29 mouse cellular contexts compared by ENCODE assay signal in genomic region chr12:83211976-83212375, GRCm38 (mm10).
A peak's percentile ranks its signal among the peaks of the same experiment; 100 is the strongest.
DNase-seq lines count a peak whose midpoint lies in the region; ATAC-seq and TF ChIP-seq lines count a peak whose summit lies in the region.
"Had no signal": no experiment of that assay in that cellular context is flagged by ENCODE, and none has a peak within 500 bp of the region (broad histone marks: within the 10 kb centered on the region; RNA-seq: fewer than 3 reads in every experiment).

No protein-coding gene starts in this region.

- H3K9me3 ChIP-seq in heart, postnatal 0 days (replicated peaks; ENCODE audit: control insufficient read depth, low read length), result no peaks in the 10 kb centered on the region
- H3K9me3 ChIP-seq in liver, embryonic 12.5 days (replicated peaks), result no peaks in the 10 kb centered on the region
- no peaks in the 10 kb centered on the region for H3K9me3 ChIP-seq in liver, embryonic 11.5 days (ENCODE audit: control insufficient read depth, low read length)
- H3K9me3 ChIP-seq: forebrain, embryonic 15.5 days; G1E; heart, embryonic 15.5 days; hindbrain, embryonic 13.5 days; limb, embryonic 12.5 days; liver, embryonic 13.5 days; midbrain, embryonic 10.5 days; neural tube, embryonic 13.5 days had no signal

- no peaks in the 10 kb centered on the region for H3K27me3 ChIP-seq in cerebellum, adult 2 months (ENCODE audit: control insufficient read depth, insufficient read depth, low read length)
- H3K27me3 ChIP-seq in heart, postnatal 0 days (ENCODE audit: control insufficient read depth, insufficient read depth, low read length), result no peaks in the 10 kb centered on the region
- H3K27me3 ChIP-seq in liver, embryonic 12.5 days (replicated peaks), result peaks cover 8% of the 10 kb centered on the region
- H3K27me3 ChIP-seq in liver, embryonic 11.5 days (replicated peaks; ENCODE audit: control insufficient read depth, insufficient read depth, low read length), result no peaks in the 10 kb centered on the region
- H3K27me3 ChIP-seq: CH12.LX; forebrain, embryonic 15.5 days; heart, embryonic 15.5 days; hindbrain, embryonic 13.5 days; limb, embryonic 12.5 days; liver, embryonic 13.5 days; neural tube, embryonic 13.5 days had no signal

- no peak overlapping the region for H3K27ac ChIP-seq in cerebellum, adult 2 months (ENCODE audit: insufficient read depth, low read length)
- H3K27ac ChIP-seq in heart, postnatal 0 days (ENCODE audit: low read depth), result no peak overlapping the region
- H3K27ac ChIP-seq in liver, embryonic 12.5 days, result no peak overlapping the region
- no peak overlapping the region for H3K27ac ChIP-seq in liver, embryonic 11.5 days (ENCODE audit: low read depth, low read length)
- H3K27ac ChIP-seq: forebrain, embryonic 15.5 days; heart, embryonic 15.5 days; hindbrain, embryonic 13.5 days; left cerebral cortex, adult 2 months; limb, embryonic 12.5 days; liver, embryonic 13.5 days; midbrain, embryonic 10.5 days; neural tube, embryonic 13.5 days had no signal

- peaks cover 56% of the 10 kb centered on the region for H3K4me1 ChIP-seq in cerebellum, adult 2 months (ENCODE audit: control insufficient read depth, insufficient read depth, low read length)
- H3K4me1 ChIP-seq in heart, postnatal 0 days (ENCODE audit: control insufficient read depth, insufficient read depth), result peaks cover 31% of the 10 kb centered on the region
- H3K4me1 ChIP-seq in liver, embryonic 12.5 days, result peaks cover 22% of the 10 kb centered on the region
- peaks cover 12% of the 10 kb centered on the region; the same call in 1 of the 2 replicates for H3K4me1 ChIP-seq in liver, embryonic 11.5 days (replicated peaks; ENCODE audit: control insufficient read depth, insufficient read depth, low read length)

- peak; percentile 19; the same call in 1 of the 2 replicates for TF ChIP-seq CTCF in cerebellum, adult 2 months (IDR thresholded peaks at IDR 0.05; ENCODE audit: borderline replicate concordance, insufficient read depth, low read depth, low read length)
- peak; percentile 22; the same call in 1 of the 2 replicates for TF ChIP-seq CTCF in heart, postnatal 0 days (IDR thresholded peaks at IDR 0.05; ENCODE audit: low read depth)

- no peak for ATAC-seq in cerebellum, adult (ENCODE audit: insufficient number of reproducible peaks, low FRiP score, low TSS enrichment)
- no peak for ATAC-seq in heart, postnatal 0 days (ENCODE audit: insufficient read depth, low read depth)
- ATAC-seq in liver, embryonic 12.5 days, result 0 out of 2 replicates have a peak, but pooled peaks have one; percentile 32
- no peak for ATAC-seq in liver, embryonic 11.5 days (replicated peaks; ENCODE audit: low FRiP score)
- ATAC-seq: forebrain, embryonic 15.5 days; inflammation-experienced regulatory T-cells, adult 6 months; midbrain, embryonic 16.5 days had no signal

- no peak overlapping the region for H3K4me3 ChIP-seq in cerebellum, adult 2 months (replicated peaks; ENCODE audit: insufficient read depth, low read depth, low read length)
- no peak overlapping the region for H3K4me3 ChIP-seq in heart, postnatal 0 days (ENCODE audit: low read depth, low read length)
- no peak overlapping the region for H3K4me3 ChIP-seq in liver, embryonic 12.5 days
- H3K4me3 ChIP-seq in liver, embryonic 11.5 days (ENCODE audit: low read depth, low read length), result no peak overlapping the region
- H3K4me3 ChIP-seq: erythroblast, embryonic 14.5 days; forebrain, embryonic 15.5 days; heart, embryonic 15.5 days; hindbrain, embryonic 13.5 days; left cerebral cortex, adult 2 months; limb, embryonic 12.5 days; liver, embryonic 13.5 days; midbrain, embryonic 10.5 days; myocyte; neural tube, embryonic 13.5 days had no signal

- WGBS in cerebellum, adult 2 months, result 70% methylated on average over 2 of the region's 2 CpGs
- 60% methylated on average over 2 of the region's 2 CpGs for whole genome bisulfite sequencing in heart, postnatal 0 days
- WGBS in liver, embryonic 12.5 days (ENCODE audit: insufficient replicate concordance), result 52% methylated on average over 2 of the region's 2 CpGs
- 58% methylated on average over 2 of the region's 2 CpGs for WGBS in liver, embryonic 11.5 days

- no peak for DNase-seq in cerebellum, adult 2 months
- no peak for DNase-seq in heart, postnatal 0 days (ENCODE audit: low spot score)
- DNase-seq in heart, adult 9 months (ENCODE audit: low spot score in 2 of 2), result no peak
- no peak for DNase-seq in liver, embryonic 11.5 days (ENCODE audit: low spot score)
- peak; percentile 53 for DNase-seq in ZHBTc4 (ENCODE audit: low read depth, low spot score)
- DNase-seq in spleen, postnatal 10 days (ENCODE audit: low spot score in 2 of 2), result no peak
- DNase-seq: adrenal gland, postnatal 14 days; heart, postnatal 36 days; kidney, adult 2 months; layer of hippocampus, adult 9-11 months; liver, embryonic 13.5 days; lung, adult 2 months; right cerebral cortex, postnatal 4 days; thymus, postnatal 4 days had no signal

- TF ChIP-seq EP300 in heart, postnatal 0 days (IDR thresholded peaks at IDR 0.05; ENCODE audit: low read depth), result no peak

- no peaks in the 10 kb centered on the region for H3K36me3 ChIP-seq in heart, postnatal 0 days (replicated peaks; ENCODE audit: control insufficient read depth, insufficient read depth, low read length)
- H3K36me3 ChIP-seq in liver, embryonic 12.5 days, result no peaks in the 10 kb centered on the region
- no peaks in the 10 kb centered on the region for H3K36me3 ChIP-seq in liver, embryonic 11.5 days (ENCODE audit: control insufficient read depth, insufficient read depth, low read length)
- H3K36me3 ChIP-seq: forebrain, embryonic 15.5 days; G1E; heart, embryonic 15.5 days; limb, embryonic 12.5 days; liver, embryonic 13.5 days; midbrain, embryonic 10.5 days; neural tube, embryonic 13.5 days had no signal

- H3K9ac ChIP-seq in heart, postnatal 0 days (replicated peaks; ENCODE audit: low read depth, low read length), result no peak overlapping the region
- no peak overlapping the region for H3K9ac ChIP-seq in liver, embryonic 12.5 days
- no peak overlapping the region for H3K9ac ChIP-seq in liver, embryonic 11.5 days (ENCODE audit: low read depth, low read length)
- H3K9ac ChIP-seq: forebrain, embryonic 15.5 days; heart, embryonic 15.5 days; hindbrain, embryonic 13.5 days; limb, embryonic 12.5 days; liver, embryonic 13.5 days; neural tube, embryonic 13.5 days had no signal

- no peak for TF ChIP-seq POLR2A in cerebellum, adult 2 months (IDR thresholded peaks at IDR 0.05; ENCODE audit: borderline replicate concordance, insufficient read depth, low read length)

- no peak overlapping the region for H3K4me2 ChIP-seq in heart, postnatal 0 days (ENCODE audit: low read depth, low read length)
- H3K4me2 ChIP-seq in liver, embryonic 12.5 days, result no peak overlapping the region
- no peak overlapping the region for H3K4me2 ChIP-seq in liver, embryonic 11.5 days
- H3K4me2 ChIP-seq: forebrain, embryonic 15.5 days; heart, embryonic 15.5 days; hindbrain, embryonic 13.5 days; limb, embryonic 12.5 days; liver, embryonic 13.5 days; neural tube, embryonic 13.5 days had no signal
